Mouse (Mus musculus) embryonic facial prominence, embryonic 14.5 days (tissue): ENCODE data around the gene Tusc2. TPM values are rescaled to one million over a fixed set of nuclear protein-coding genes. Genes with fewer than 3 reads are reported as not detected.

Experiments used
- ATAC-seq: fragments of 200-750 bp; cut with Nextera tagmentation; 2 replicates; pipeline ENCODE4 v1.8.0; 2017; ENCODE audit warnings: low read depth, moderate number of reproducible peaks, moderate TSS enrichment
- DNase-seq: peaks from one replicate; pipeline ENCODE4 v3.0.0-alpha.2; 2015; ENCODE audit warnings: low spot score
- H3K27ac ChIP-seq: fragments of 300-500 bp; sonication (generic); replicated peaks from 2 replicates; pipeline ENCODE4 v1.5.1; 2014; ENCODE audit warnings: low read depth, mild to moderate bottlenecking, low read length, moderate library complexity
- H3K27me3 ChIP-seq: fragments of 300-500 bp; sonication (generic); replicated peaks from 2 replicates; pipeline ENCODE4 v1.6.1; 2014; ENCODE audit warnings: low read length; ENCODE audit not compliant: control insufficient read depth, insufficient read depth
- H3K36me3 ChIP-seq: fragments of 300-500 bp; sonication (generic); 2 replicates; pipeline ENCODE4 v1.6.1; 2014; ENCODE audit warnings: low read length, mixed read lengths; ENCODE audit not compliant: control insufficient read depth, insufficient read depth
- H3K4me1 ChIP-seq: fragments of 300-500 bp; sonication (generic); 2 replicates; pipeline ENCODE4 v1.6.1; 2014; ENCODE audit warnings: antibody characterized with exemption, low read length; ENCODE audit not compliant: control insufficient read depth, insufficient read depth
- H3K4me2 ChIP-seq: fragments of 300-500 bp; sonication (generic); 2 replicates; pipeline ENCODE4 v1.6.1; 2014; ENCODE audit warnings: low read depth, mild to moderate bottlenecking, low read length, moderate library complexity, mixed read lengths
- H3K4me3 ChIP-seq: fragments of 300-500 bp; sonication (generic); 2 replicates; pipeline ENCODE4 v1.5.1; 2014; ENCODE audit warnings: low read depth, mild to moderate bottlenecking, low read length
- H3K9ac ChIP-seq: fragments of 300-500 bp; sonication (generic); 2 replicates; pipeline ENCODE4 v1.6.1; 2014; ENCODE audit warnings: low read depth, mild to moderate bottlenecking, low read length, moderate library complexity, mixed read lengths
- H3K9me3 ChIP-seq: fragments of 300-500 bp; sonication (generic); 2 replicates; pipeline ENCODE4 v1.6.1; 2016; ENCODE audit warnings: low read length; ENCODE audit not compliant: control insufficient read depth
- WGBS: fragments of 180-500 bp; shearing (Covaris S2); extraction: QIAGEN DNeasy Blood & Tissue Kit; methylation state at CpG from one replicate; pipeline ENCODE4 v1.1.7; 2014; 5-methylcytosine and 5-hydroxymethylcytosine counted together
- polyA plus RNA-seq: library from polyadenylated mRNA; unstranded; fragments of >200 nt; fragmentation: Nextera tagmentation; extraction: Ambion mirVana; gene quantifications from 2 replicates; pipeline ENCODE4 v1.2.1, GENCODE M21; 2014

The Tusc2 gene
- polyA plus RNA-seq, 1 experiment from 2014 or later, result 43.1 TPM

DNA sequence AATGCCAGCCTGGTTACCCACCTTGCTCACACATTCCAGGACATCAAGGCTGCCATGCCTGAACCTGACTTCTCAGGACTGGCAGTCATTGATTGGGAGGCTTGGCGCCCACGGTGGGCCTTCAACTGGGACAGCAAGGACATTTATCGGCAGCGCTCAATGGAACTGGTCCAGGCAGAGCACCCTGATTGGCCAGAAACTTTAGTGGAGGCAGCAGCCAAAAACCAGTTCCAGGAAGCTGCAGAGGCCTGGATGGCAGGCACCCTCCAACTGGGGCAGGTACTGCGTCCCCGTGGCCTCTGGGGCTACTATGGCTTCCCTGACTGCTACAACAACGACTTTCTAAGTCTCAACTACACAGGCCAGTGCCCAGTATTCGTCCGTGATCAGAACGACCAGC is 14.8 kb downstream of the Tusc2 start:
- DNase-seq (no peak), ATAC-seq (no peak)
- Histone ChIP-seq H3K4me3 (no peak overlapping the region), H3K27me3 (no peaks in the 10 kb centered on the region), H3K4me2 (peak overlapping the region; percentile 63; the same call in 1 of the 2 replicates), H3K9me3 (no peaks in the 10 kb centered on the region), H3K36me3 (peaks cover 22% of the 10 kb centered on the region), H3K4me1 (peaks cover 11% of the 10 kb centered on the region), H3K27ac (no peak overlapping the region), H3K9ac (no peak overlapping the region)
- 88% methylated on average over 10 of the region's 10 CpGs for WGBS

GRCm38 (mm10) chr9:107578587-107578986 is 15.5 kb downstream of the Tusc2 start, which contains the start of gene Naa80:
Naa80 (plus strand) TSS chr9:107578887.
- Histone ChIP-seq H3K4me1 (peaks cover 11% of the 10 kb centered on the region), H3K4me3 (no peak within 1 kb of the TSS), H3K4me2 (peak within 1 kb of the TSS; percentile 68; the same call in 1 of the 2 replicates), H3K9ac (no peak within 1 kb of the TSS), H3K27ac (peak within 1 kb of the TSS; percentile 92; the same call in 1 of the 2 replicates), H3K27me3 (no peaks in the 10 kb centered on the region), H3K9me3 (no peaks in the 10 kb centered on the region), H3K36me3 (peaks cover 22% of the 10 kb centered on the region)
- no peak for ATAC-seq
- DNase-seq, result no peak
- WGBS, result 79% methylated on average over 3 of the region's 3 CpGs

DNA sequence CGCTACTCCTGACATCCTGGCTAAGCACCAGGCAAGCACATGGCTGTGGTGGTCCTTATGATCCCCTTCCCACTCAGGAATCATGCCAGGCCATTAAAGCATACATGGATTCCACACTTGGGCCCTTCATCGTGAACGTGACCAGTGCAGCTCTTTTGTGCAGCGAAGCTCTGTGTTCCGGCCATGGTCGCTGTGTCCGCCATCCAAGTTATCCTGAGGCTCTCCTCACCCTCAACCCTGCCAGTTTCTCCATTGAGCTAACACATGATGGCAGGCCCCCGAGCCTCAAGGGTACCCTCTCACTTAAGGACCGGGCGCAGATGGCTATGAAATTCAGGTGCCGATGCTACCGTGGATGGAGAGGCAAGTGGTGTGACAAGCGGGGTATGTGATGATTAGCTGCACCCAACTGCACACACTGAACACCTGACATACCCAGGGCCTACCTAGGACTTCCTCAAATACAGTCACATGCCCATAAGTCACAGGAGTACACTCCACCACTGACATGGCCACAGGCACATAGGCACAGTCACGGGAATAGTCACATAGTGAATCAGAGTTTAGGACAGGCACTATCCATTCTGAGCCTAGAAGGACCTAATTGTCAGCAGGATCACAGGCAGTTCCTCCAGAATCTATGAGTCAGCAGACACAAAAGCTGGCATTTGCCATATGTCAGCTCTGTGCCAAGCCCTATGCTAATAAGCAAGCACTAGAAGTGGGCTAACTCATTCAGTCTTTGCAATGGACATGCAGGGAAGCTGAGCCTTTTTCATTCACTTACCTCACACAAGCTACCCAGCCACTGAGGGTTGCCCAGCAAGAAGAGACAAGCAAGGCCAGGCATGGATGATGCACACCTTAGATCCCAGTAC is 16.2 kb downstream of the Tusc2 start:
- Histone ChIP-seq H3K9ac (no peak overlapping the region), H3K27me3 (no peaks in the 10 kb centered on the region), H3K27ac (peak overlapping the region; percentile 92; the same call in 1 of the 2 replicates), H3K9me3 (no peaks in the 10 kb centered on the region), H3K4me1 (peaks cover 11% of the 10 kb centered on the region), H3K36me3 (peaks cover 17% of the 10 kb centered on the region), H3K4me2 (0 out of 2 replicates have a peak overlapping the region, but pooled peaks have one; percentile 68), H3K4me3 (no peak overlapping the region)
- ATAC-seq (no peak), DNase-seq (no peak)
- 89% methylated on average over 14 of the region's 14 CpGs for WGBS

DNA sequence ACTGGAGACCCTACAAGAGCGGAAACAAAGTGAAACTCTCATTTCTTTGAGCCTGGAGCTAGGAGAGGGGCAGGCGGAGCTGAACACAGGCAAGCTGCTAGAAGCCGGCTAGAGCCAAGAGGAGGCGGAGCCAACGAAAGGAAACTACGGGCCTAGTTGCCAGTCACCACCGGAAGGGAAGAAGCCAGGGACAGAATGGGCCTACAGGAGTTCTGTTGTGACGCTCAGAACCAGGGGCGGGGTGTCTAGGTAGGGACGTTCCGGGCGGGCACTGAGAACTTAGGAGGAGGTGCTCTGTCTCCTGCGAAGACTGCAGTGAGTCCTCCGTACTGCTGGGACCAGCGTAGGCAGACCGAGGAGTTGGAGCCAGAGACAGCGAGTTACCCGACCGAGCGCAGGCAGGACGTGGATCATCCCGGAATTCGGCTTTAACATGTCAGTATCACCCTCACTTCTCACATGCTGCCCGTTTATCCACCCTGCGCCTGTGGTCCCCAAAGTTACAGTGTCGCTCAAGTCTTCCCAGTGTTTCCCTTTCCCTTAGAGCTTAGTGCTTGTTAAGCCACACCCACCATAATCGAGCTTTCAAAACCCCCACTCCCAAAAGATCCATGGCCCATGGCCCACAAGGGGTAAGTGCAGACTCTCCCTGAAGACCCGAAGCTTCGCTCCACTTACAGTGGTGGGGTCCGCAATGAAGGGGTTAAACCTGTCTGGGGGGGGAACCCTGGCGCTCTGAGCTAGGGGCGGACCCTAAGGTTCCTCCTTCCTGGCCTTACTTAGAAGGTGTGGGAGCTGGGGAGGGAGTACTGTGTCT is 17.7 kb downstream of the Tusc2 start, which contains the start of gene Hyal3:
Gene Hyal3, plus strand, starts transcription at position 318 of the 817 bp plus-strand sequence.
- H3K36me3 ChIP-seq, result peaks cover 9% of the 10 kb centered on the region
- H3K4me1 ChIP-seq, result peaks cover 11% of the 10 kb centered on the region
- no peaks in the 10 kb centered on the region for H3K9me3 ChIP-seq
- peak within 1 kb of the TSS; percentile 51 for H3K4me3 ChIP-seq
- peak; percentile 96 for DNase-seq
- H3K9ac ChIP-seq, result peak within 1 kb of the TSS; percentile 74
- ATAC-seq, result peak; percentile 77
- no peaks in the 10 kb centered on the region for H3K27me3 ChIP-seq
- 0% methylated on average over 25 of the region's 32 CpGs for WGBS
- H3K4me2 ChIP-seq, result peak within 1 kb of the TSS; percentile 68
- peak within 1 kb of the TSS; percentile 92 for H3K27ac ChIP-seq

- H3K4me3 ChIP-seq, result peak overlapping the region; percentile 51
- H3K9me3 ChIP-seq, result no peaks in the 10 kb centered on the region
- WGBS, result 76% methylated on average over 4 of the region's 4 CpGs
- H3K27ac ChIP-seq, result peak overlapping the region; percentile 92
- peaks cover 8% of the 10 kb centered on the region; the same call in 1 of the 2 replicates for H3K4me1 ChIP-seq
- peak overlapping the region; percentile 74 for H3K9ac ChIP-seq
- H3K27me3 ChIP-seq, result no peaks in the 10 kb centered on the region
- H3K4me2 ChIP-seq, result peak overlapping the region; percentile 68
- DNase-seq (no peak), ATAC-seq (no peak)
- H3K36me3 ChIP-seq, result peaks cover 9% of the 10 kb centered on the region
These were observed 18.5 kb downstream of the Tusc2 start for GRCm38 (mm10) chr9:107581584-107581983.

DNA sequence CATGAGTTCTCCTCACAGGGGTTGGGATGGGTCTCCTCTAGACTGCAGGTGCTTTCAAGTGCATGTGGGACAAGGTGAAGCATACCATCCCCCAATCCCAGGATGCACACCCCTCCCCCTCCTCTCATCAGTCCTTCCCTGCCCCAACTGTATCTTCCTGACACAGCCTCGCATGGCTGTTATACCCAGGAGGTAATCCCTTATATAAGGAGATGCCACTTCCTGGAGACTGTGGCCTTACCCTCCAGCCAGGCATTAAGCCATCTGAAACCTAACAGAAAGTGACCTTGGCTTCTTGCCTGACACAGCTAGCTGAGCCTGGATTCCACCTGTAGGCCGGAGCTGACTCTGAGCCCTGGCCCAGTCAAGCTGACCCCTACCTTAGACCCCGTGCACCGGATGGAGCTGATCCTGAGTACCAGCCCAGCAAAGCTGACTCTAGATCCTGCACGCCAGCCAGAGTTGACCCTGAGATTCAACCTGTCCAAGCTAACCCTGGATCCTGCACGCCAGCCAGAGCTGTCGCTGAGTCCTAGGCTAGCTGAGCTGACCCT is 19.5 kb downstream of the Tusc2 start:
- Histone ChIP-seq H3K4me3 (no peak overlapping the region), H3K36me3 (peaks cover 9% of the 10 kb centered on the region), H3K27me3 (no peaks in the 10 kb centered on the region), H3K4me2 (peak overlapping the region; percentile 68; the same call in 1 of the 2 replicates), H3K27ac (no peak overlapping the region), H3K9me3 (no peaks in the 10 kb centered on the region), H3K9ac (no peak overlapping the region), H3K4me1 (peaks cover 4% of the 10 kb centered on the region; the same call in 1 of the 2 replicates)
- DNase-seq (no peak), ATAC-seq (no peak)
- WGBS, result 90% methylated on average over 7 of the region's 7 CpGs

DNA sequence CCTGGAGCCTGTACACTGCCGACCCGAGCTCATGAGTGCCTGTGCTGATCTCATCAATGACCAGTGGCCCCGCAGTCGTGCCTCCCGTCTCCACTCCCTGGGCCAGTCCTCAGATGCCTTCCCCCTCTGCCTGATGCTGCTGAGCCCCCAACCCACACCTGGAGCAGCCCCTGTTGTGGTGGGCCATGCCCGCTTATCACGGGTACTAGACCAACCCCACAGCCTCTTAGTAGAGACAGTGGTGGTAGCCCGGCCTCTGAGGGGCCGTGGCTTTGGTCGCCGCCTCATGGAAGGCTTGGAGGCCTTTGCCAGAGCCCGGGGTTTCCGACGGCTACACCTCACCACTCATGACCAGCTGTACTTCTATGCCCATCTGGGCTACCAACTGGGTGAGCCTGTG is 20.1 kb downstream of the Tusc2 start:
- H3K36me3 ChIP-seq, result peaks cover 9% of the 10 kb centered on the region
- no peak for ATAC-seq
- H3K9me3 ChIP-seq, result no peaks in the 10 kb centered on the region
- H3K9ac ChIP-seq, result no peak overlapping the region
- no peak overlapping the region for H3K27ac ChIP-seq
- no peaks in the 10 kb centered on the region for H3K27me3 ChIP-seq
- H3K4me3 ChIP-seq, result no peak overlapping the region
- H3K4me1 ChIP-seq, result peaks cover 5% of the 10 kb centered on the region; the same call in 1 of the 2 replicates
- 94% methylated on average over 12 of the region's 14 CpGs for WGBS
- no peak overlapping the region for H3K4me2 ChIP-seq
- DNase-seq, result no peak

DNA sequence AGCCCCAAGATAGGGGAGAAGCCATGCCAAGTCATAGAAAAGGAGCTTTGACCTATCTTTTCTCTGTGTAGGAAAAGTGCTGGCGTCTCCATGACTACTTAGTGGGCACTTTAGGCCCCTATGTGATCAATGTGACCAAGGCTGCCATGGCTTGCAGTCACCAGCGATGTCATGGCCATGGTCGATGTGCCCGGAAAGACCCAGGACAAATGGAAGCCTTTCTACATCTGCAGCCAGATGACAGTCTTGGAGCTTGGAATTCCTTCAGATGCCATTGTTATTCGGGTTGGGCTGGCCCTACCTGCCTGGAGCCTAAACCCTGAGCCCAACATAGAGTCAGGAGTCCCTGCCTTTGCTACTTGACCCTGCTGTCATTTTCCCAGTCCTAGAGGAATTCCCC is 23.4 kb downstream of the Tusc2 start:
- DNase-seq, result no peak
- WGBS, result 90% methylated on average over 5 of the region's 5 CpGs
- Histone ChIP-seq H3K36me3 (peaks cover 29% of the 10 kb centered on the region), H3K4me2 (no peak overlapping the region), H3K27me3 (no peaks in the 10 kb centered on the region), H3K27ac (no peak overlapping the region), H3K4me3 (no peak overlapping the region), H3K9ac (no peak overlapping the region), H3K9me3 (no peaks in the 10 kb centered on the region), H3K4me1 (peaks cover 10% of the 10 kb centered on the region; the same call in 1 of the 2 replicates)
- no peak for ATAC-seq
